Mouse (Mus musculus) E14TG2a.4 (cell line): ENCODE data around the gene Lyst.

Source experiments
- CTCF ChIP-seq: conservative IDR thresholded peaks from 2 replicates; pipeline ENCODE4 v1.5.1; 2014; ENCODE audit warnings: low read length
- NANOG ChIP-seq: IDR thresholded peaks from 2 replicates; pipeline ENCODE4 v1.6.1; 2014; ENCODE audit warnings: borderline replicate concordance, low read length, mixed read lengths
- POU5F1 ChIP-seq: IDR thresholded peaks from 2 replicates; pipeline ENCODE4 v1.6.1; 2014; ENCODE audit warnings: low read length, borderline replicate concordance

- TF ChIP-seq CTCF (no peak), POU5F1 (no peak), NANOG (no peak)
These were observed 133.1 kb downstream of the Lyst start for GRCm38 (mm10) chr13:13723293-13723692.
